Mouse (Mus musculus): ENCODE data around the gene Nipa1. TPM values are rescaled to one million over a fixed set of nuclear protein-coding genes. Genes with fewer than 3 reads are reported as not detected.

Gene Nipa1
- polyA plus RNA-seq, 1 experiment = 2.3 TPM

GRCm38 (mm10) chr7:55960506-55960905, 59.2 kb downstream of the Nipa1 start:
- no peak overlapping the region for H3K9ac ChIP-seq (ENCODE audit: low read depth, poor library complexity, severe bottlenecking)
- H3K36me3 ChIP-seq (ENCODE audit: control insufficient read depth, insufficient read depth, low read length, poor library complexity, severe bottlenecking) = peaks cover 26% of the 10 kb centered on the region
- no peaks in the 10 kb centered on the region for H3K27me3 ChIP-seq (ENCODE audit: control insufficient read depth, insufficient read depth, low read length, poor library complexity, severe bottlenecking)
- no peak overlapping the region for H3K4me3 ChIP-seq (ENCODE audit: low read depth, low read length)
- H3K27ac ChIP-seq (ENCODE audit: insufficient read depth, low read length) = no peak overlapping the region
- H3K9me3 ChIP-seq (replicated peaks; ENCODE audit: control insufficient read depth, insufficient read depth, low read length, poor library complexity, severe bottlenecking) = peaks cover 35% of the 10 kb centered on the region
- no peaks in the 10 kb centered on the region for H3K4me1 ChIP-seq (ENCODE audit: control insufficient read depth, insufficient read depth, low read length)
- TF ChIP-seq CTCF (IDR thresholded peaks at IDR 0.05; ENCODE audit: low read depth, low read length) (no peak), POLR2A (IDR thresholded peaks at IDR 0.05; ENCODE audit: insufficient read depth, low read length) (no peak), EP300 (IDR thresholded peaks at IDR 0.05; ENCODE audit: insufficient read depth, low read depth, low read length) (no peak)

GRCm38 (mm10) chr7:55959801-55960200, 60.0 kb downstream of the Nipa1 start:
- no peak overlapping the region for H3K9ac ChIP-seq (ENCODE audit: low read depth, poor library complexity, severe bottlenecking)
- H3K4me3 ChIP-seq (ENCODE audit: low read depth, low read length) = no peak overlapping the region
- peaks cover 31% of the 10 kb centered on the region for H3K36me3 ChIP-seq (ENCODE audit: control insufficient read depth, insufficient read depth, low read length, poor library complexity, severe bottlenecking)
- H3K9me3 ChIP-seq (replicated peaks; ENCODE audit: control insufficient read depth, insufficient read depth, low read length, poor library complexity, severe bottlenecking) = peaks cover 42% of the 10 kb centered on the region
- no peaks in the 10 kb centered on the region for H3K4me1 ChIP-seq (ENCODE audit: control insufficient read depth, insufficient read depth, low read length)
- no peaks in the 10 kb centered on the region for H3K27me3 ChIP-seq (ENCODE audit: control insufficient read depth, insufficient read depth, low read length, poor library complexity, severe bottlenecking)
- no peak for TF ChIP-seq CTCF (IDR thresholded peaks at IDR 0.05; ENCODE audit: low read depth, low read length)
- no peak for TF ChIP-seq POLR2A (IDR thresholded peaks at IDR 0.05; ENCODE audit: insufficient read depth, low read length)
- TF ChIP-seq EP300 (IDR thresholded peaks at IDR 0.05; ENCODE audit: insufficient read depth, low read depth, low read length) = no peak
- no peak overlapping the region for H3K27ac ChIP-seq (ENCODE audit: insufficient read depth, low read length)

GRCm38 (mm10) chr7:55957916-55958315, 61.8 kb downstream of the Nipa1 start:
- Histone ChIP-seq H3K9me3 (replicated peaks; ENCODE audit: control insufficient read depth, insufficient read depth, low read length, poor library complexity, severe bottlenecking) (peaks cover 53% of the 10 kb centered on the region), H3K9ac (ENCODE audit: low read depth, poor library complexity, severe bottlenecking) (no peak overlapping the region), H3K27ac (ENCODE audit: insufficient read depth, low read length) (no peak overlapping the region), H3K4me1 (ENCODE audit: control insufficient read depth, insufficient read depth, low read length) (no peaks in the 10 kb centered on the region), H3K4me3 (ENCODE audit: low read depth, low read length) (no peak overlapping the region), H3K36me3 (ENCODE audit: control insufficient read depth, insufficient read depth, low read length, poor library complexity, severe bottlenecking) (peaks cover 34% of the 10 kb centered on the region), H3K27me3 (ENCODE audit: control insufficient read depth, insufficient read depth, low read length, poor library complexity, severe bottlenecking) (no peaks in the 10 kb centered on the region)
- TF ChIP-seq EP300 (IDR thresholded peaks at IDR 0.05; ENCODE audit: insufficient read depth, low read depth, low read length) (no peak), CTCF (IDR thresholded peaks at IDR 0.05; ENCODE audit: low read depth, low read length) (no peak), POLR2A (IDR thresholded peaks at IDR 0.05; ENCODE audit: insufficient read depth, low read length) (no peak)

- Histone ChIP-seq H3K36me3 (ENCODE audit: control insufficient read depth, insufficient read depth, low read length, poor library complexity, severe bottlenecking) (peaks cover 34% of the 10 kb centered on the region), H3K9ac (ENCODE audit: low read depth, poor library complexity, severe bottlenecking) (no peak overlapping the region), H3K27me3 (ENCODE audit: control insufficient read depth, insufficient read depth, low read length, poor library complexity, severe bottlenecking) (no peaks in the 10 kb centered on the region), H3K9me3 (replicated peaks; ENCODE audit: control insufficient read depth, insufficient read depth, low read length, poor library complexity, severe bottlenecking) (peaks cover 56% of the 10 kb centered on the region), H3K4me1 (ENCODE audit: control insufficient read depth, insufficient read depth, low read length) (no peaks in the 10 kb centered on the region), H3K4me3 (ENCODE audit: low read depth, low read length) (no peak overlapping the region), H3K27ac (ENCODE audit: insufficient read depth, low read length) (no peak overlapping the region)
- no peak for TF ChIP-seq POLR2A (IDR thresholded peaks at IDR 0.05; ENCODE audit: insufficient read depth, low read length)
- no peak for TF ChIP-seq CTCF (IDR thresholded peaks at IDR 0.05; ENCODE audit: low read depth, low read length)
- no peak for TF ChIP-seq EP300 (IDR thresholded peaks at IDR 0.05; ENCODE audit: insufficient read depth, low read depth, low read length)
These were observed 62.6 kb downstream of the Nipa1 start for GRCm38 (mm10) chr7:55957178-55957577.

- TF ChIP-seq CTCF (IDR thresholded peaks at IDR 0.05; ENCODE audit: low read depth, low read length) = no peak
- TF ChIP-seq EP300 (IDR thresholded peaks at IDR 0.05; ENCODE audit: insufficient read depth, low read depth, low read length) = no peak
- no peak for TF ChIP-seq POLR2A (IDR thresholded peaks at IDR 0.05; ENCODE audit: insufficient read depth, low read length)
- no peaks in the 10 kb centered on the region for H3K4me1 ChIP-seq (ENCODE audit: control insufficient read depth, insufficient read depth, low read length)
- H3K36me3 ChIP-seq (ENCODE audit: control insufficient read depth, insufficient read depth, low read length, poor library complexity, severe bottlenecking) = peaks cover 34% of the 10 kb centered on the region
- H3K27ac ChIP-seq (ENCODE audit: insufficient read depth, low read length) = no peak overlapping the region
- no peak overlapping the region for H3K9ac ChIP-seq (ENCODE audit: low read depth, poor library complexity, severe bottlenecking)
- peaks cover 56% of the 10 kb centered on the region for H3K9me3 ChIP-seq (replicated peaks; ENCODE audit: control insufficient read depth, insufficient read depth, low read length, poor library complexity, severe bottlenecking)
- no peaks in the 10 kb centered on the region for H3K27me3 ChIP-seq (ENCODE audit: control insufficient read depth, insufficient read depth, low read length, poor library complexity, severe bottlenecking)
- no peak overlapping the region for H3K4me3 ChIP-seq (ENCODE audit: low read depth, low read length)
These were observed 63.7 kb downstream of the Nipa1 start for GRCm38 (mm10) chr7:55956054-55956453.

GRCm38 (mm10) chr7:55938341-55938740, 81.4 kb downstream of the Nipa1 start:
- peaks cover under 1% of the 10 kb centered on the region for H3K36me3 ChIP-seq (ENCODE audit: control insufficient read depth, insufficient read depth, low read length, poor library complexity, severe bottlenecking)
- no peak overlapping the region for H3K9ac ChIP-seq (ENCODE audit: low read depth, poor library complexity, severe bottlenecking)
- peaks cover 6% of the 10 kb centered on the region for H3K9me3 ChIP-seq (replicated peaks; ENCODE audit: control insufficient read depth, insufficient read depth, low read length, poor library complexity, severe bottlenecking)
- TF ChIP-seq POLR2A (IDR thresholded peaks at IDR 0.05; ENCODE audit: insufficient read depth, low read length) (no peak), CTCF (IDR thresholded peaks at IDR 0.05; ENCODE audit: low read depth, low read length) (no peak), EP300 (IDR thresholded peaks at IDR 0.05; ENCODE audit: insufficient read depth, low read depth, low read length) (no peak)
- no peak overlapping the region for H3K27ac ChIP-seq (ENCODE audit: insufficient read depth, low read length)
- peaks cover 2% of the 10 kb centered on the region for H3K4me1 ChIP-seq (ENCODE audit: control insufficient read depth, insufficient read depth, low read length)
- no peak overlapping the region for H3K4me3 ChIP-seq (ENCODE audit: low read depth, low read length)
- H3K27me3 ChIP-seq (ENCODE audit: control insufficient read depth, insufficient read depth, low read length, poor library complexity, severe bottlenecking) = no peaks in the 10 kb centered on the region

All from ES-Bruce4 (cell line).